Mouse (Mus musculus): ENCODE measurements at regions not wholly inside any gene's neighbourhood (a gene's known extent, or its start where the extent isn't known, plus 50 kb on each side); places are given as distances from the start of the nearest gene placed in this dataset.

DNA sequence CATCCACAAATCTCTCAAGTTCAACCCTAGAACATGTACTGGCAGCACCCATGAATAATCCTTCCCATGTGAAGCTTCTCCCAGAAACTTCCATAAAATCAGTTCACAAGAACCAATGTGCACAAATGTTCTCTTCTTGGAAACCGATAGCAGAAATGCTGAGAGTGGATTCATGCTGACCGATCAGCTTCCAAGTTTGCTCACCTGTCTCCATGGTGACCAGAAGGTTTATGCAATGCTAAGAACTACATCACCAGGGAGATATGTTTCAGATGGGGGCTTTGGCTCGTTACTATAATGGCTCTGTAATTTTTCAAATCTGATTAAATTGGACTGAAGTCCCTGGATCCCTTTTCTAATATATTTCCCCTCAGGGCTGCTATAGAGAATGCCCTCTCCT lies 74.4 kb upstream of the Gm9747 start:
- no peak for TF ChIP-seq CTCF (IDR thresholded peaks at IDR 0.05; ENCODE audit: borderline replicate concordance, insufficient read depth, low read length)
- TF ChIP-seq POLR2A (IDR thresholded peaks at IDR 0.05; ENCODE audit: low read depth, low read length): no peak
